Mouse (Mus musculus) limb, embryonic 14.5 days (tissue): Measurements from ENCODE around the gene Tmem208. TPM values are rescaled to one million over a fixed set of nuclear protein-coding genes. Genes with fewer than 3 reads are reported as not detected.

ENCODE experiments used
- ATAC-seq: fragments of 200-750 bp; cut with Nextera tagmentation; 2 replicates; pipeline ENCODE4 v1.8.0; 2017; ENCODE audit warnings: low read depth, moderate number of reproducible peaks, moderate TSS enrichment; ENCODE audit not compliant: low FRiP score
- DNase-seq: peaks from one replicate; pipeline ENCODE4 v3.0.0-alpha.2; 2015; ENCODE audit warnings: low spot score
- H3K27ac ChIP-seq: fragments of 300-500 bp; sonication (generic); replicated peaks from 2 replicates; pipeline ENCODE4 v1.5.1; 2014; ENCODE audit warnings: low read depth, mild to moderate bottlenecking, low read length, moderate library complexity, mixed read lengths
- H3K27me3 ChIP-seq: fragments of 300-500 bp; sonication (generic); 2 replicates; pipeline ENCODE4 v1.6.1; 2014; ENCODE audit warnings: low read length, mixed read lengths; ENCODE audit not compliant: control insufficient read depth, insufficient read depth
- H3K36me3 ChIP-seq: fragments of 300-500 bp; sonication (generic); 2 replicates; pipeline ENCODE4 v1.6.1; 2014; ENCODE audit warnings: mild to moderate bottlenecking, low read length, moderate library complexity, mixed read lengths; ENCODE audit not compliant: control insufficient read depth, insufficient read depth
- H3K4me1 ChIP-seq: fragments of 300-500 bp; sonication (generic); 2 replicates; pipeline ENCODE4 v1.6.1; 2014; ENCODE audit warnings: antibody characterized with exemption, low read length, mixed read lengths; ENCODE audit not compliant: control insufficient read depth, insufficient read depth
- H3K4me2 ChIP-seq: fragments of 300-500 bp; sonication (generic); replicated peaks from 2 replicates; pipeline ENCODE4 v1.6.1; 2014; ENCODE audit warnings: low read depth, mild to moderate bottlenecking, low read length, moderate library complexity; ENCODE audit not compliant: severe bottlenecking
- H3K4me3 ChIP-seq: fragments of 300-500 bp; sonication (generic); replicated peaks from 2 replicates; pipeline ENCODE4 v1.5.1; 2014; ENCODE audit warnings: low read length
- H3K9ac ChIP-seq: fragments of 300-500 bp; sonication (generic); 2 replicates; pipeline ENCODE4 v1.6.1; 2014; ENCODE audit warnings: mild to moderate bottlenecking, low read depth, low read length, moderate library complexity; ENCODE audit not compliant: severe bottlenecking
- H3K9me3 ChIP-seq: fragments of 300-500 bp; sonication (generic); 2 replicates; pipeline ENCODE4 v1.6.1; 2016; ENCODE audit warnings: low read length; ENCODE audit not compliant: control insufficient read depth
- POLR2A ChIP-seq: fragments of 200-500 bp; IDR thresholded peaks from 2 replicates; pipeline ENCODE4 v1.8.0; 2012; ENCODE audit warnings: inconsistent platforms, mild to moderate bottlenecking, moderate library complexity, borderline replicate concordance; ENCODE audit not compliant: insufficient read depth, insufficient read length; ENCODE audit errors: extremely low read depth
- WGBS: fragments of 180-500 bp; shearing (Covaris S2); extraction: QIAGEN DNeasy Blood & Tissue Kit; methylation state at CpG from one replicate; pipeline ENCODE4 v1.1.7; 2014; 5-methylcytosine and 5-hydroxymethylcytosine counted together
- polyA plus RNA-seq, 2 experiments: library from polyadenylated mRNA; depleted of rRNA in 1 of 2; stranded (reverse) in 1 of 2; unstranded in 1 of 2; fragments of >200 nt; fragmentation: Nextera tagmentation in 1 of 2; extraction: Ambion mirVana in 1 of 2; gene quantifications; 2 replicates each; pipeline versions ENCODE4 v1.2.1 to v1.2.3; 2012 to 2014

The Tmem208 gene
- polyA plus RNA-seq, 2 experiments: 126 to 135 TPM

GRCm38 (mm10) chr8:105356681-105357080 lies 30.5 kb downstream of the Tmem208 start:
- DNase-seq (no peak), ATAC-seq (no peak)
- H3K27ac ChIP-seq: no peak overlapping the region
- H3K4me2 ChIP-seq: no peak overlapping the region
- 91% methylated on average over 14 of the region's 14 CpGs for WGBS
- H3K27me3 ChIP-seq: no peaks in the 10 kb centered on the region
- H3K4me1 ChIP-seq: peaks cover 5% of the 10 kb centered on the region; the same call in 1 of the 2 replicates
- H3K9ac ChIP-seq: no peak overlapping the region
- no peak overlapping the region for H3K4me3 ChIP-seq
- H3K36me3 ChIP-seq: peaks cover 41% of the 10 kb centered on the region
- no peak for TF ChIP-seq POLR2A
- no peaks in the 10 kb centered on the region for H3K9me3 ChIP-seq

GRCm38 (mm10) chr8:105359208-105359607 lies 33.1 kb downstream of the Tmem208 start:
- Histone ChIP-seq H3K27me3 (no peaks in the 10 kb centered on the region), H3K27ac (no peak overlapping the region), H3K4me2 (no peak overlapping the region), H3K4me3 (no peak overlapping the region), H3K9ac (no peak overlapping the region), H3K4me1 (no peaks in the 10 kb centered on the region; the same call in 1 of the 2 replicates), H3K36me3 (peaks cover 37% of the 10 kb centered on the region), H3K9me3 (no peaks in the 10 kb centered on the region)
- TF ChIP-seq POLR2A: no peak
- 75% methylated on average over 15 of the region's 15 CpGs for WGBS
- no peak for DNase-seq
- ATAC-seq: no peak

- peaks cover 42% of the 10 kb centered on the region for H3K36me3 ChIP-seq
- peak; percentile 71 for DNase-seq
- no peak overlapping the region for H3K27ac ChIP-seq
- H3K4me1 ChIP-seq: no peaks in the 10 kb centered on the region
- H3K27me3 ChIP-seq: no peaks in the 10 kb centered on the region
- no peak for ATAC-seq
- TF ChIP-seq POLR2A: no peak
- no peak overlapping the region for H3K9ac ChIP-seq
- no peak overlapping the region for H3K4me2 ChIP-seq
- 36% methylated on average over 4 of the region's 4 CpGs for WGBS
- no peaks in the 10 kb centered on the region for H3K9me3 ChIP-seq
- H3K4me3 ChIP-seq: no peak overlapping the region
These were observed 33.5 kb downstream of the Tmem208 start for GRCm38 (mm10) chr8:105359646-105360045.

- Histone ChIP-seq H3K4me2 (no peak overlapping the region), H3K9me3 (no peaks in the 10 kb centered on the region), H3K4me1 (no peaks in the 10 kb centered on the region), H3K4me3 (no peak overlapping the region), H3K27me3 (no peaks in the 10 kb centered on the region), H3K36me3 (peaks cover 28% of the 10 kb centered on the region), H3K9ac (no peak overlapping the region), H3K27ac (no peak overlapping the region)
- no peak for TF ChIP-seq POLR2A
- WGBS: 62% methylated on average over 12 of the region's 12 CpGs
- ATAC-seq: peak; percentile 58
- peak; percentile 60 for DNase-seq
These were observed 35.9 kb downstream of the Tmem208 start for GRCm38 (mm10) chr8:105361751-105362702.

- H3K4me2 ChIP-seq: no peak overlapping the region
- TF ChIP-seq POLR2A: no peak
- no peak overlapping the region for H3K4me3 ChIP-seq
- H3K4me1 ChIP-seq: no peaks in the 10 kb centered on the region
- H3K36me3 ChIP-seq: peaks cover 19% of the 10 kb centered on the region; the same call in 1 of the 2 replicates
- 69% methylated on average over 2 of the region's 2 CpGs for WGBS
- no peaks in the 10 kb centered on the region for H3K27me3 ChIP-seq
- H3K9ac ChIP-seq: no peak overlapping the region
- DNase-seq (no peak), ATAC-seq (no peak)
- H3K27ac ChIP-seq: no peak overlapping the region
- H3K9me3 ChIP-seq: no peaks in the 10 kb centered on the region
These were observed 41.0 kb downstream of the Tmem208 start for GRCm38 (mm10) chr8:105367107-105367506.
